Mouse (Mus musculus) liver, embryonic 12.5 days (tissue): ENCODE results near the gene Olfr720. TPM values are rescaled to one million over a fixed set of nuclear protein-coding genes. Genes with fewer than 3 reads are reported as not detected.

Experiments used
- ATAC-seq: fragments of 200-750 bp; cut with Nextera tagmentation; 2 replicates; pipeline ENCODE4 v1.8.0; 2017; ENCODE audit warnings: moderate number of reproducible peaks, mild to moderate bottlenecking, moderate library complexity
- H3K27ac ChIP-seq: fragments of 300-500 bp; sonication (generic); 2 replicates; pipeline ENCODE4 v1.5.1; 2016; ENCODE audit warnings: mild to moderate bottlenecking
- H3K27me3 ChIP-seq: fragments of 300-500 bp; sonication (generic); replicated peaks from 2 replicates; pipeline ENCODE4 v1.6.1; 2016; ENCODE audit warnings: mild to moderate bottlenecking, moderate library complexity
- H3K36me3 ChIP-seq: fragments of 300-500 bp; sonication (generic); 2 replicates; pipeline ENCODE4 v1.6.1; 2016; ENCODE audit warnings: mild to moderate bottlenecking, moderate library complexity
- H3K4me1 ChIP-seq: fragments of 300-500 bp; sonication (generic); 2 replicates; pipeline ENCODE4 v1.6.1; 2016
- H3K4me2 ChIP-seq: fragments of 300-500 bp; sonication (generic); 2 replicates; pipeline ENCODE4 v1.6.1; 2016; ENCODE audit warnings: mild to moderate bottlenecking, moderate library complexity
- H3K4me3 ChIP-seq: fragments of 300-500 bp; sonication (generic); 2 replicates; pipeline ENCODE4 v1.5.1; 2016; ENCODE audit warnings: mild to moderate bottlenecking, moderate library complexity
- H3K9ac ChIP-seq: fragments of 300-500 bp; sonication (generic); 2 replicates; pipeline ENCODE4 v1.6.1; 2016; ENCODE audit warnings: mild to moderate bottlenecking, moderate library complexity
- H3K9me3 ChIP-seq: fragments of 300-500 bp; sonication (generic); replicated peaks from 2 replicates; pipeline ENCODE4 v1.6.1; 2016; ENCODE audit warnings: mild to moderate bottlenecking, moderate library complexity
- WGBS: fragments of 180-500 bp; shearing (Covaris S2); methylation state at CpG from one replicate; pipeline ENCODE4 v1.1.7; 2016; ENCODE audit not compliant: insufficient replicate concordance; 5-methylcytosine and 5-hydroxymethylcytosine counted together
- polyA plus RNA-seq: library from polyadenylated mRNA; unstranded; fragments of >200 nt; fragmentation: Nextera tagmentation; extraction: Ambion mirVana; gene quantifications from 2 replicates; pipeline ENCODE4 v1.2.1, GENCODE M21; 2016

The Olfr720 gene
- not detected in 2 replicates for polyA plus RNA-seq

DNA sequence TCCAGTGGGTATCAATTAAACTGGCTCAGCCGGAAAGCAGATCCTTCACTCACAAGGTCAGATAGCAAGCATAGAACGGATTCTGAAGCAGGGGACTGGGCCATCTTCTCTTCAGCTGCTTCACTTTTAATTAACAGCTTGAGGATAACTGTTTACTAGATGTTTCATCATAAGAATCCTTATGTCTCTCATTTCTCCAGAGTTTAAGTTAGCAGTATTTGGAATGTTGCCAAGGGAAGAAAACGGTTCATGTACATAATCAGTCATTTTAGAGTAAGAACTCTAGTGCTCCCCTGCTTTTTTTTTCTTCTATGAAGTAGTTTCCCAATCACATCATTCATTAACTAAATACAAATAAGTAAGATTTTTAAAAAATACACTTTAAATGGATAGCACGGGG, at the start of gene Olfr720:
Olfr720 (minus strand) TSS at position 101 of the 400 bp plus-strand sequence.
- Histone ChIP-seq H3K4me2 (no peak within 1 kb of the TSS), H3K4me3 (no peak within 1 kb of the TSS), H3K9ac (no peak within 1 kb of the TSS), H3K27ac (no peak within 1 kb of the TSS), H3K9me3 (no peaks in the 10 kb centered on the region), H3K27me3 (no peaks in the 10 kb centered on the region), H3K36me3 (no peaks in the 10 kb centered on the region), H3K4me1 (no peaks in the 10 kb centered on the region)
- ATAC-seq, result no peak
- 53% methylated on average over 4 of the region's 4 CpGs for WGBS

Other genes starting within 250 kb of the Olfr720 start
- 2.0 and 2.5 TPM in 2 replicates for gene Atxn7, start 225.4 kb downstream of the Olfr720 start, polyA plus RNA-seq
- 116 TPM in 2 replicates for gene Thoc7, start 225.0 kb downstream of the Olfr720 start, polyA plus RNA-seq
- gene Psmd6, start 65.9 kb downstream of the Olfr720 start, polyA plus RNA-seq, result 195 and 202 TPM in 2 replicates
- not detected in 2 replicates for gene Olfr31, start 136.0 kb upstream of the Olfr720 start, polyA plus RNA-seq
- 2.1 and 3.2 TPM in 2 replicates for gene Il3ra, start 159.4 kb upstream of the Olfr720 start, polyA plus RNA-seq
- gene Olfr721-ps1, start 214.5 kb upstream of the Olfr720 start, polyA plus RNA-seq, result not detected in 2 replicates